Mouse (Mus musculus) urinary bladder, adult 18-20 months (tissue): ENCODE measurements around the gene Capn15.

Experiments used
- DNase-seq, 2 experiments: peaks; one replicate each; pipeline ENCODE4 v3.0.0; 2022; ENCODE audit warnings: low spot score in 2 of 2, mixed read lengths in 2 of 2

Gene Capn15

DNA sequence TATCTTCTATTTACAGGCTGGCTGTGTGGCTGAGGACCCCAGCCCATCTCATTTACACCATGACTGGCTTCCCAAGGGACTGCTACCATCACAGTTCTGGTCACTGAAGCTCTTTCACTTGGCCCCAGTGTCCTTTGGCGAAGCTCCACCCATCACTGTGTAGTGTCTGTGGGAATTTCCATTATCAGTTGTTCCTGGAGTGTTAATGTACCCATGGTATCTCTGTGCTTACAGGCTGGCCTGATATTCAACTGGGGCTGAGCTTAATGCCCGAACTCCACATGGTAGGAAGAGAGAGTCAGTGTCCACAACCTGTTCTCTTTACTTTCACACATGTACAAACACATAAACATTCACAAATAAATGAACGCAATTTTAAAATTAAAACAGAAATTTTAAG, 7.9 kb upstream of the Capn15 start:
- DNase-seq = no peak

DNA sequence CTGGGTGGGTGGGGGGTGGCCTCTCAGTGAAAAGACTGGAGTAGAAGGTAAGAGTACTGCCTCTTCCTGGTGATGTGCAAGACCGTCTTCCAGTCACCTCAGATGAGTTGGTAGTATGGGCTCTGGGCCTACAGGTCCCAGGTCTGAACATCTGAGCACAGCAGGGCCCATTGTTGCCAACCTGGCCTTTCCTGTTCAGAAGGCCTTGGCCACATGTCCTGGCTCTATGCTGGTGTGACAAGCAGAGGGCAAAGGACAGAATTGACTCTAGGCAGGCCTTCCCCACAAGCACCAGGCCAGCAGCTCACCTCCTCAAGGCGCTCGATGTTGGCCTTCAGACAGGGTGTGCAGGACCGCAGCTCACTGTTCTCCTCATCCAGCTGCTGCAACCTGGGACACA, 6.7 kb upstream of the Capn15 start:
- no peak for DNase-seq

DNA sequence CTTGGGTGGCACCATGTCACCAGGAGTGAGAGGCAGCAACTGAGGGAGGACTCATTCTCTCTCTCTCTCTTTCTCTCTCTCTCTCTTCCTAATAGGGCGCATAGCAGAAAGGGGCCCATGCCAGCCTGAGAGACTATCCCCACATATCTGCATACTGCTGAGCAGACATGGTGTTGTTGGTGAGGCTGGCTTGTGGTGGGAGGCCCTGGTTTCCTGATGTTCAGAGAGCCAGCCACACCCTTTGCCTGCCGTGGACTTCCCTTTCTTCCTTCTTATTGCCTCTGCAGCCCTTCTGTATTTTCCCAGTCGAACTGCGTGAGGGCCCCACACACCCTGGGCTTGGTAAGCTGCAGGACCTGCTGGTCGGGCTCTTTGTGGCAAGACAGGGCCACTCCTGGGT, 4.7 kb upstream of the Capn15 start:
- DNase-seq = no peak

DNA sequence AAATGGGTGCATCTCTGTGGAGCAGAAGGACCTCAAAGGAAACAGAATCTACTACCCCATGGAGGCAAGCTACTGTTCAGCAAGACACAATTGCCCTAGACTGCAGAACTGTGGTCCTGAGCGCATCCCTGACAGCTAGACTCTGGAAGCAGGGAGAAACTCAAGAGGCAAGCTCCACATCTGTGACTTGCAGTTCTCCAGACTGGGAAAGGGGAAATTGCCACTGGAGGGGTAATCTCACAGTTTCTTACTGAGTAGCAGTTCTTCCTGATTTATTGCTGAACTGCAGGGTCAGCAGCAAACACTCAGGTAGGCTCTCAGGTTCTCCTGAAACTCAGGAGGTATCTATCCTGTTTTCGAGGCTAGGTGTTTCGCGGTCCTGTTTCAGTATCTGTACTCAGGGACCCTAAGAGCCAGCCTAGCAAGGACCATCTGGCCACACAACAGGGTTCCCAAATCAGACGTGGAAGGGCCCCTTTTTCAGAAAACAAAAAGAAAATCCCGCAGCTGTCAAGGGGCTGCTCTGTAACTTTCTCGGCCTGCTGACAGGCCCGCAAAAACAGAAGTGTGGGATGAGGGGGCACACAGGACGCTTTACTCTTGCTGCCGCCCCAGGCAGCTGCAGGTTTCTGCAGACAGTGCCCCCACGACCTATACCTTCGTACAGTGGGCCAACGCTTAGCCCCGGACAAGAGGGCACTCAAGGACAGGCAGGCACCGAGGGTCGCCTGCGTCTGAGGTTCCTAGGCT, 865 bp downstream of the Capn15 start:
- DNase-seq = no peak

DNA sequence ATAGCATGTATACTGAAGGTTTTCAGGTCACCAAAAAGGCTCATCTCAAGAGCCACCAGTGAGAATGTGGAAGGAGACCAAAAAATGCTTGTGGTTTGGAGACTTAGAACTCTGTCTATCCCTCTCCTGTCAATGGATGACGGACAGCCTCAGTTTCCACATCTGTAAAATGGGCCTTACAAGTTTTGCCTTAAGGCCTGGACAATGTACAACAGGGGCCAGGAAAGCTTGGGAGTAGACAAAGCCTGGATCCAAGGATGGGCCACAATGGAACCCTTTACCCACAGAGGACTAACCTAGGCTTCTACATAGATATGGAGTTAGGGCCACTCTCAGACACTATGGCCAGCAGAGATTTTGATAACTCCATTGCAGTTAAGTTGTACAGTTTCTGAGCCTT, 1.5 kb downstream of the Capn15 start:
- no peak for DNase-seq

DNA sequence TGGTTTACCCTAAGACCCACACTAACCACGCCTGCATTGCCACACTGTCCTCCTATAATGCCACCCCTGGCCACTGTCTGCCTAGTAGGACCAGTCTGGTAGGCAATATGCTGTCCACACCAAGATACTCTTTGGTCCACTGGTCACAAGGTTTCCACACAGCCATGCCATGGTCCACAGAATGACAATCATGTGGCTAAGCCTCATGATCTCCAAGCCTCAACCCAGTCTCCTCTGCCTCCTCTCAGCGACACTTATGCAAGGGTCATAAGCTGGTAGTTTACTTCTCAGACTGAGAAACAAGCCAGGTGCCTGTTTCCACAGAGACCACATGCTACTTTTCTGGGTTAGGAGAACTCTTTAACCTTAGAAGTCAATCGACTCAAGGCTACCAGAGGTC, 2.7 kb downstream of the Capn15 start:
- no peak for DNase-seq

DNA sequence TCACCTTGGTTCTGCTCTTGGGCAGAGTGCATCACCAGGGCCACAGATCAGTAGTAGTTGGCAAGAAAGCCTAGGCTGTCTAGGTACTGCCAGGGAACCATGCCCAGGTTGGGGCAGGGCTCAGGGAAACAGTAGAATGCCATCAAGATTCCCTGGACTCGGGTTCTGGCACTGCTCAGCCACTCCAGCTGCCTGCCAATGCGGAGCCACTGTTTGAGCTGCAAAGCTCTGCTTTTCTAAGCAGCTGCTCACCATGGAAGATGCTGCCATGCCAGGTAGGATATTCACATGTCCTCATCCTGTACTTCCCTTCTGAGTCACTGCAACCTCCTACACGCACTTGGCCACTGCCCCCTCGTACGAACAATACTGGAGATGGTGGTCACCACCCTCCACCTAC, 4.7 kb downstream of the Capn15 start:
- no peak for DNase-seq

DNA sequence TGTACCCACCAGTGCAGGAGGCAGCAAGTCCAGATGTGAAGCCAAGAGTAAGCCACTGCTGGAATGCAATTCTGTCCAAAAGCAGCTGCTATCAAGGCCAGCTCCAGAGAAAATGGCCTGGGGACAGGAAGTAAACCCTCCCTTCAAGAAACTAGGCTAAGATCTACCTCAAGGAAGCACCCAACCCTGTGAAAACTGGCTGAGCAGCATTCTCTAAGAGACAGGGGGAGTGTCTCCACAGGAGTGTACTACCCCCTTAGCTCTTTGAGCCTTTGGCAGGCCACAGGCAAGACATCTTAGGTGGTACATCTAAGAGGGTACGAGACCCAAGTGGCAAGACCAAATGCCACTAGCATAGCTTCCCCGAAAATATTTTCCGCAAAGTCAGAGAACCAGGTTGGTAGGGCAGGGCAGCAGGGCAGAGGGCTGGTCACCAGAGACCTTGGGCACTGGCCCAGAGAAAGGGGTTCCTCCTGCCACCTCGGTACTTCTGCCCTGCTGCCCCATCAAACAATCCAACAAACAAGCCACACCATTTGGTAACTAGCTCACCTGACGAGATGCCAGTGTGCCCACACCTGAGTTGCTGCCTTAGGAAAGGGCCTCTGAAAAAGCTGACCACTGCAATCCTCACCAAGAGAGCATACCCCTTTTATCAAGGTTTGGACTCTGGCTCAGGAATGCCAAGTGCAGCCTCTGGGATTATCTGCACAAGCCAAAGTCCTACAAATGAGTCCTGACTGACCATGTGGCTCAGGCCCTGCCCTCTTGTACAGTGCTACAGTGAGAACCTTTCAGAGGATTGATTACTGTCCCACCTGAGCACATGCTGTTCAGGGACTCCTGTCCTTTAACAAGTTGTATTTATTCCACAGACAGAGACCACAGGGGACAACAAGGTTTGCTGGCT, 5.5 kb downstream of the Capn15 start:
- peak in 1 of 2 experiments; percentile 32 for DNase-seq

DNA sequence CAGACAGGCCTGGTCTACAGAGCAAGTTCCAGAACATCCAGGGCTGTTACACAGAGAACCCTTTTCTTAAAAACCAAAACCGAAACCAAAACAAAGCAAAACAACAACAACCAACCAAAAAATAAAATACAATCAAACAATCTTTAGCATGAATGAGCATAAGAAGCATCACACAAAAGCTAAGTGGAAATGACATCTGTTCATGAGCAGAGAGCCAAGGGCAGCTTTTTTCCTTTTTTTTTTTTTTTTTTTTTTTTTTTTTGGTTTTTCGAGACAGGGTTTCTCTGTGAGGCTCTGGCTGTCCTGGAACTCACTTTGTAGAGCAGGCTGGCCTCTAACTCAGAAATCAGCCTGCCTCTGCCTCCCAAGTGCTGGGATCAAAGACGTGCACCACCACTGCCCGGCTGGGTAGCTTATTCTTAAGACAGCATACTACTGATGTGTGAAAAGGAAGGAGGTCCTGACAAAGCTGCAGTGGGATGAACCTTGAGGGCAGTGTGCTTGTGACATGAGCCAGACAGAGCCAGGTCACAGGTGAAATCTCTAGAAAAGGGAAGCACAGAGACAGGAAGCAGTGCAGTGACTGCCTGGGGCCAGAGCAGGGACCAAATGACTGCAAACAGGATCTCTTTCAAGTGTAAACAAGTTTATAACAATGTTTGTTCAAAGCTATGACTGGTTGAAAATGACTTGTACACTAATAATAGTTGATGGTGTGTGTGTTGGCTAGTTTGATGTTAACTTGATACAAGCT, 14.5 kb downstream of the Capn15 start:
- DNase-seq = no peak

DNA sequence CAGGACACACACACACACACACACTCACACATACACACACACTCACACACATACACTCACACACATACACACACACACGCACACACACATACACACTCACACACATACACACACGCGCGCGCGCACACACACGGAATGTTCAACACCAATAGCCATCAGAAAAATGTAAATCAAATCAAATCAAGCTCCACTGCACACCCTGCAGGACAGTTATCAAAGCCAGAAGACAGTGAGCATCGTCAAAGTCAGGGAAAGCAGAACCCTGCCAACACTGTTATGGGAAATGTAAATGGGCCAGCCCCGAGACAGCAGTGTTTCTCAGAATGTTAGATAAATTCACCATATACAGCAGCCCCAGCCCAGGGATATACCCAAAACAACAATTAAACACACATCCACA, 15.1 kb downstream of the Capn15 start:
- DNase-seq = no peak

DNA sequence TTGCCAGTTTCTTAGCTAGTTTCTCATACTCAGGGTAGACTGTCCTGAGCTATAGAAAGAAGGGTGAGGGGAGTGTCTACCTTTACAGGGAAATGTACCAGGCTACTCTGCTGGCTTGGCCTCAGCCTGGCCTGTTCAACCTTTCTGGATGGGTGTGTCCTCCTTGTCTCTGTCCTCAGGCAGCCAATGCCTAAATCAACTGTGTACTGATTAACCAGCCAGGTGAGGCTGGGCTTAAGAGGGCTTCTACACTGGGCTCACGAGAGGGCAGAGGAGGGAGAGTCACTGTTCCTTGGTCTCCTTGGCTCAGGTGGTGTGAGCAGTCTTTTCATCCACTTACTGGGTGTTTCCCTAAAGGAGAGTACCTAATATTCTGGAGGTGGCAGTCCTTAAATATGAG, 17.4 kb downstream of the Capn15 start:
- DNase-seq = no peak

DNA sequence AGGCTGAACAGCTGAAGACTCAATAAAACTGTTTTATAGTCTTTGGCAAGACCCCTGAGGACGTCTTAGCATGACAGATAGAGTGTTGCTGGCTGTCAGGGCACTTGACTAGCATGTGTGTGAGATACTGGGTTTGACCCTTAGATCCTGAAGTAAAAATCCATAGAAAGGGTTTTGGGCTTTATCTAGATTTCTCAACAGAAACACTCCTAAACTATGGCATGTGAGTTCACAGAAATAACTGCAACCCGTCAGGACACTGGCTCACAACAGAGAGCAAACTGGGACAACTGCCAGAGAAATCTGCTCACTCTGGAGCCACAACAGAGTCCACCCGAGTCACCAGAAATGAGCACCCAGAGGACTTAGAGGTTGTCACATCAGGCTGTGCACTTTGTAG, 17.9 kb downstream of the Capn15 start:
- no peak for DNase-seq

DNA sequence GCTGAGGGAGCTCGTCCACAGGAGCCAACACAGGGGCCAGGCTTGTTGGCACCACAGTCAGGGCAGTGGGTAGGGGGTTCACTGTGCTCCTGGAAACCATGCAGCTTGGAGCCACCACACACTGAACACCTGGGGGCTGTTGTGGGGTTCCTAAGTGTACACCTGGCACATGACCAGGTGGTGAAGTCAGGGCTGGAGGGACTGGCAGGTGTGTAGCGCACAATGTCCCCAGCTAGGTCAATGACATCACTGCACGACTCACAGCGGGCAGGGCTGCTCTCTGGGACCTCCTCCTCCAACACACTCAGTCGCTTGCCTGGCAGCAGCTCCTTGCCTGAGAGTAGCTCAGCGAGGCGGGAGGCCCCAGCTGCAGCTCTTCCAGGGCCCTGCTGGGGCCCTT, 21.3 kb downstream of the Capn15 start:
- DNase-seq = no peak

DNA sequence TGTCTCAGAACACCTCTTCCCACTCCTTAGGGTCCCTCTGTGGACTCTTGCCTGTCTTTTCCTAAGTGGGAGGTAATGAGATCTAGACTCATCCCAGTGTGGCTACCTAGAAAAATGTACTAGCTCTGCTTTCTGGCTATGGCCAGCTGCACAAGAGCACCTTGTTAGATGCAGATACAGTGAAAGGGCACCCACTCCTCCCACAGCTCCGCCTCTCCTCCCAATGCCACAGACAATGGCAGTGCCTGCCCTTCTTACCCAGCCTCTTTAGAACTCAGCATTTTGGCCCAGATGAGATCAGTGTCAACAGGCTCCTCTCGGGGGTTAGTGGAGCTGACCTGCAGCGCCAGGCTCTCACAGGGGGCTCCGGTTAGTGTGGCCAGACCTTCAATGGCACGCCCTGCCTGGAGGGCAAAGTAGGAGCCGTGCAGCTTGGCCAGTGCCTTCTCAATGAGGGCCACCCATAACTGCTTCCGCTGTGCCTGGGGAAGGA, 23.1 kb downstream of the Capn15 start:
- no peak for DNase-seq

DNA sequence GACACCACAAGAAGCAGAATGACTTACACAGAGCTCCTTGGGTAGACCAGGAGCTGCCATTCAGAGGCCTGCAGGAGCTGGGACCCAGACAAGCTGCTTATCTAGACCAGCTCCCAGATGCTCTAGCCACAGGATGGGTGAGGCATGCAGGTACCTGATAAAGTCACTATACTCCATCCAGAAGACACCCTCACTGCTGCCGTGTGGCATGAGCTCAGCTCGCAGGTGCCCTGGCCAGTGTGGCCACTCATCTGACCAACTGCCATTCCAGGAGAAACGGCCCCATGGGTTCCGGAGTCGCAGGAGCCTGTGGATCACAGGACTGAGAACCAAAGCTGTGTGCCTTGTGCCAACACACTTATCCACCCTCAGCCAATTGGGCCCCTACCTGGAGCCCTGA, 24.0 kb downstream of the Capn15 start:
- no peak for DNase-seq

DNA sequence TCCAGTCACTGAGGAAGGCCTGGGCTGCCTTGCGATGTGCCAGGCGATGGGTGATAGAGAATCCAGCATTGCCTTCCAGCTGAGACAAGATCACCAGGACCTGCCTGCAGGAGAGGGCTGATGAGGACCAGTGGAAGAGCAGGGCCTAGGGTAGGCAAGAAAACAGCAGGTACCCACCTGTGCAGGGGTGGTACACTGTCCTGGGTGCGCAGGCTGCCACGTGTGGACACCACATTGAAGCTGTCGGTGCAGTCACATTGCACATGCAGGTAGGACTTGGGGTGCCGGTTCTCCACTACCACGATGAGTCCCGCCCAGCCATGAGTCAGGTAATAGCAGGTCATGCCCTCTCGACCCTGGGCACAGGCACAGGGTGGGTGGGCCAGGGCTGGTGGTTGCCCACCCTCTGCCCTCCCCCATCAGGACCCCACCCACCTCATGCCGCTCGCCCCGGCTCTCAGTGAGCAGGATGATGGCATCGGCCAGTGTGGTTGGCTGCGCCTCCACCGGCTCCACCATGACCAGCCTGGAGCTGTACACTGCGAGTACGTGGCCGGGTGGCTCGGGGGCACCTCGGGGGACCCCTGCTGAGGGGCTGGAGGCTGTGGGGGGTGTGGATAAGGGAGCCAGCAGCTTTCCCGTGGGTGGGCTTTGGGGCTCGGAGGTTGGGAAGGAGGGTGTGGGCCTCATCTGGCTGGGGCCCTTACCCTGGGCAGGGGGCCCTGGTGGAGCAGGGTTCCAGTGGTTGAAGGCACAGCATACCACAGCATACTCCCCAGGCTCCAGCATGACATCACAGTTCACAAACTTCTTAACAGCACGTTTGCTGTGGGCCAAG, 25.7 kb downstream of the Capn15 start:
- DNase-seq = no peak

DNA sequence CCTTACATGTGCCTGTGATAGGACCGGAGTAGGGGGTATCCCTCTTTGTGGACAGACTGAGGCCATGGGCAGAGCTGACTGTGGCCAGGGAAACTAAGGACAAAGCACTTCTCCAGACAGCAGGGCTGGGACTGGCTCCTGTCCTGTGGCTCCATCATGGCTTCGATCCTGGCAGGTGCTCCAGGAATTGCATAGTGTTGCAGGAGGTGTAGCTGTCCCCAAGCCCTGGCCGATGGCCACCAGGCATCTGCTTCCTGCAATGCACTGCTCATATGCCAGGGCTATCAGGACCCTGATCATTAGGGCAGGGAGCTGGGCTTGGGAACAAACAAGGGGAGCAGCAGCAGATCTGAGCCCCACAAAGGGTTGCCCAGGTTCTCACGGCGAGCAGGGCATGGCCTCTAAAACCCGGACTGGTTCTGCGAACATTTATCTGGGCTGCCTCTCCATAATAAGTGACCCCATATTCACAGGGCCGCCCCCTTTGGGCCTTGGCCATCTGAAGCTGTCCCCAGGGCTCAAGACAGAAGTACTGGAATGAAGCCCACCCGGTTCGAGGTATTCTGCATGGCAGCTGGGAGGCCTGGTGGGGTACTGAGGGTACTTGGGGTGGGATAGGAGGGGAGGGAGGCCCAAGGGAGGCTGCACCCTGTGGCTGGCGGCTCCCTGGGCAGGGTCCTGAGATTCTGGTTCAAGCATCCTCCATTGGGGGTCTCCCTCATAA, 26.7 kb downstream of the Capn15 start:
- no peak for DNase-seq

DNA sequence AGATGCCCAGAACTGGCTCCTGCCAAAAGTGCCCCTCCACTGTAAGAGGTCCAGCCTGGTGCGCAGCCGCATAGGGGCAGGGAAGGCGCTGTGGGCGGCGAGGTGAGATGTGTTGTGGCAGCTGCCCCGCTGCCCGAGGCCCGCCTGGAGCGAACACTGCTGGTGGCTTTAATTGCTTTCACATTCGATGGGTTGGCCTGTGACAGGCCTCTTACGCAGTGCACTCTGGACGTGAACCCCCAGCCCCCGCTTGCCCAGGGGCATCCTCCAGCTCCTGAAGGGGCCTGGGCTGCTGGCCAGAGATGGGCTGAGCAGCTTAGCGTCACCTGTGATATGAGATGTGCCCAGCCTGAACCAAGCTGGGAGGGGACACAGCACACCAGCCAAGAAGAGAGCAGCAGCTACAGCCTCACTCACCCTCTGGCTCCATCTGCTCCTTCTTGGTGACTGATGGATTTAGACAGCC, 28.0 kb downstream of the Capn15 start:
- DNase-seq = no peak

DNA sequence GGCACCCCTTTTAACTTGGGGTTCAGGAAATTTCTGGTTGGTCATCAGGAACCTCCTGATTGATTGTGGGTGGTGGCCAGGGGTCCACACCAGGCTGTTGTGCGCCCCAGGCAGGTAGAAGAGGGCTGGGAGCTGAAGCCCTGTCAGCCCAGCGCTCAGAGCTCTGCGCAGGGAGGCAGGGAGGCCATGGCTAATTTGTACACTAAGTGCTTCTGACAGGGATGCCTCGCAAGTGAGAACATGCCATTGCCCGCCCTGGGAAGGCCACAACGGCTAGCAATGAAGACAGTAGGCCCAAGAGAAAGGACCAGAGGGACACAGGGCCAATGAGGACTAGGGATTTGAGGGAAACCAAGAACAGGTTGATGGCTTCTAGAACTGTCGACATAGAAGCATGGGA, 29.0 kb downstream of the Capn15 start:
- no peak for DNase-seq

DNA sequence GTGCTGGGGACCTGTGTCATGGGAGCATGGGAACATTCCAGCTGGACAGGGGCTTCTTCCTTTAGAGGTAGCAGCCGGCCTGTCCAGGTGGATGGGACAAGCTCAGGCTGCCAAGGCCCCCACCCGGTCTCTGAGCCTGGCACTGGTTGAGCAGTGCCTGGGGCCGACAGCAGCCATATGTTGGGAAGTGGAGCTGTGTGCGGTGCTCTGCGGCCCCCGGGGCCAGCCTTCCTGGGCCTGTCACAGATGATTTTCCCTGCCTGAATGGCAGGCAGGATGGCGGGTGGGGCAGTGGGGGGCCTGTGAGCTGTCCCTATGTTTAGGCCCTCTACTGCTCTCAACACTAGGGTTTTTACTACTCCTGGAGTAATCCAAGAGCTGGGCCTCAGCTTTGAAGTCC, 29.4 kb downstream of the Capn15 start:
- no peak for DNase-seq

DNA sequence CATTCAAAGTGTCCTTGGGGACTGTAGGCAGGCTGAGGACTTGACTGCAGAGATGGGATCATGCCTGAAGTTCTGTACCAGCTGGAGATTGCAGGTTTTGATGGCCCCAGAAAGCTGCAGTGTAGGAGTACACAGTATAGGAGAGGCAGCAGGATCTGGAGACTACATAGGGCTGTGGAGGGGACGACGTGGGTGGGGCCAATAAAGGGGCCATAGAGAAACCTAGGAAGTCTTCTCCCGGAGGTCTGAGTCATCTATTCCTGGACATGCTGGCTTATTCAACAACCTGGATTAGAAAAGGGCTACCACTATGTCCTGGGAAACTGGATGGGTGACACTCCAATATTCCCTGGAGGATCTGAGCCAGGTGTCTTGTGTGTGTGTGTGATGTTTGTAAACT, 29.9 kb downstream of the Capn15 start:
- DNase-seq = no peak
